Mouse (Mus musculus): ENCODE measurements around the gene Abcb6. TPM values are rescaled to one million over a fixed set of nuclear protein-coding genes. Genes with fewer than 3 reads are reported as not detected.

The Abcb6 gene
- polyA plus RNA-seq, 1 experiment from 2014 or later = 36.8 TPM

- peak within 1 kb of the TSS; percentile 73 for H3K4me3 ChIP-seq (replicated peaks; ENCODE audit: low read depth, low read length)
- peak within 1 kb of the TSS; percentile 85 for H3K9ac ChIP-seq (ENCODE audit: low read depth, low read length)
- no peaks in the 10 kb centered on the region for H3K27me3 ChIP-seq (ENCODE audit: insufficient read depth, low read length)
- DNase-seq (ENCODE audit: low spot score) = peak; percentile 95
- peak within 1 kb of the TSS; percentile 97 for H3K27ac ChIP-seq
- peaks cover 32% of the 10 kb centered on the region for H3K36me3 ChIP-seq (ENCODE audit: insufficient read depth, low read length)
- peak within 1 kb of the TSS; percentile 88 for H3K4me2 ChIP-seq (ENCODE audit: low read length)
- peak; percentile 60 for TF ChIP-seq CTCF (IDR thresholded peaks at IDR 0.05; ENCODE audit: low read depth)
- peak; percentile 87 for ATAC-seq (replicated peaks; ENCODE audit: low FRiP score, low read depth)
- no peaks in the 10 kb centered on the region for H3K9me3 ChIP-seq (replicated peaks; ENCODE audit: low read length)
- H3K4me1 ChIP-seq (replicated peaks; ENCODE audit: insufficient read depth, low read length) = peaks cover 14% of the 10 kb centered on the region; the same call in 1 of the 2 replicates
- under 1% methylated on average over 80 of the region's 91 CpGs for WGBS
Measured at GRCm38 (mm10) chr1:75142301-75143261, 37.6 kb downstream of the Abcb6 start, which contains the start of the genes Cnppd1 and Retreg2. Gene Cnppd1 (minus strand): TSS chr1:75142711. Gene Retreg2 (plus strand): TSS chr1:75142778.

- Histone ChIP-seq H3K27me3 (ENCODE audit: insufficient read depth, low read length) (no peaks in the 10 kb centered on the region), H3K4me3 (replicated peaks; ENCODE audit: low read depth, low read length) (peak overlapping the region; percentile 73), H3K36me3 (ENCODE audit: insufficient read depth, low read length) (peaks cover 30% of the 10 kb centered on the region), H3K4me2 (ENCODE audit: low read length) (peak overlapping the region; percentile 88), H3K27ac (peak overlapping the region; percentile 97), H3K9ac (ENCODE audit: low read depth, low read length) (peak overlapping the region; percentile 85), H3K9me3 (replicated peaks; ENCODE audit: low read length) (no peaks in the 10 kb centered on the region), H3K4me1 (replicated peaks; ENCODE audit: insufficient read depth, low read length) (peaks cover 14% of the 10 kb centered on the region; the same call in 1 of the 2 replicates)
- peak; percentile 14 for ATAC-seq (replicated peaks; ENCODE audit: low FRiP score, low read depth)
- WGBS = under 1% methylated on average over 53 of the region's 53 CpGs
- peak; percentile 69 for DNase-seq (ENCODE audit: low spot score)
- no peak for TF ChIP-seq CTCF (IDR thresholded peaks at IDR 0.05; ENCODE audit: low read depth)
Measured at GRCm38 (mm10) chr1:75141486-75142190, 38.6 kb downstream of the Abcb6 start.

GRCm38 (mm10) chr1:75140601-75141190, 39.5 kb downstream of the Abcb6 start:
- Histone ChIP-seq H3K36me3 (ENCODE audit: insufficient read depth, low read length) (peaks cover 31% of the 10 kb centered on the region), H3K9me3 (replicated peaks; ENCODE audit: low read length) (no peaks in the 10 kb centered on the region), H3K9ac (ENCODE audit: low read depth, low read length) (peak overlapping the region; percentile 85), H3K27ac (peak overlapping the region; percentile 97), H3K4me1 (replicated peaks; ENCODE audit: insufficient read depth, low read length) (peaks cover 14% of the 10 kb centered on the region; the same call in 1 of the 2 replicates), H3K4me3 (replicated peaks; ENCODE audit: low read depth, low read length) (peak overlapping the region; percentile 73), H3K27me3 (ENCODE audit: insufficient read depth, low read length) (no peaks in the 10 kb centered on the region), H3K4me2 (ENCODE audit: low read length) (peak overlapping the region; percentile 88)
- ATAC-seq (replicated peaks; ENCODE audit: low FRiP score, low read depth) (no peak), DNase-seq (ENCODE audit: low spot score) (no peak)
- WGBS = 52% methylated on average over 4 of the region's 4 CpGs
- TF ChIP-seq CTCF (IDR thresholded peaks at IDR 0.05; ENCODE audit: low read depth) = no peak

GRCm38 (mm10) chr1:75138448-75138847, 41.7 kb downstream of the Abcb6 start:
- Histone ChIP-seq H3K9ac (ENCODE audit: low read depth, low read length) (no peak overlapping the region), H3K4me2 (ENCODE audit: low read length) (no peak overlapping the region), H3K4me3 (replicated peaks; ENCODE audit: low read depth, low read length) (no peak overlapping the region), H3K27me3 (ENCODE audit: insufficient read depth, low read length) (no peaks in the 10 kb centered on the region), H3K27ac (no peak overlapping the region), H3K4me1 (replicated peaks; ENCODE audit: insufficient read depth, low read length) (peaks cover 11% of the 10 kb centered on the region; the same call in 1 of the 2 replicates), H3K36me3 (ENCODE audit: insufficient read depth, low read length) (peaks cover 20% of the 10 kb centered on the region), H3K9me3 (replicated peaks; ENCODE audit: low read length) (no peaks in the 10 kb centered on the region)
- ATAC-seq (replicated peaks; ENCODE audit: low FRiP score, low read depth) (no peak), DNase-seq (ENCODE audit: low spot score) (no peak)
- WGBS = 98% methylated on average over 2 of the region's 2 CpGs
- TF ChIP-seq CTCF (IDR thresholded peaks at IDR 0.05; ENCODE audit: low read depth) = no peak

GRCm38 (mm10) chr1:75136730-75137129, 43.5 kb downstream of the Abcb6 start:
- Histone ChIP-seq H3K9me3 (replicated peaks; ENCODE audit: low read length) (no peaks in the 10 kb centered on the region), H3K27ac (no peak overlapping the region), H3K4me2 (ENCODE audit: low read length) (no peak overlapping the region), H3K9ac (ENCODE audit: low read depth, low read length) (no peak overlapping the region), H3K4me3 (replicated peaks; ENCODE audit: low read depth, low read length) (no peak overlapping the region), H3K4me1 (replicated peaks; ENCODE audit: insufficient read depth, low read length) (peaks cover 7% of the 10 kb centered on the region; the same call in 1 of the 2 replicates), H3K36me3 (ENCODE audit: insufficient read depth, low read length) (peaks cover 20% of the 10 kb centered on the region), H3K27me3 (ENCODE audit: insufficient read depth, low read length) (no peaks in the 10 kb centered on the region)
- no peak for DNase-seq (ENCODE audit: low spot score)
- 69% methylated on average over 3 of the region's 3 CpGs for WGBS
- no peak for ATAC-seq (replicated peaks; ENCODE audit: low FRiP score, low read depth)
- TF ChIP-seq CTCF (IDR thresholded peaks at IDR 0.05; ENCODE audit: low read depth) = no peak

- Histone ChIP-seq H3K36me3 (ENCODE audit: insufficient read depth, low read length) (peaks cover 20% of the 10 kb centered on the region), H3K4me2 (ENCODE audit: low read length) (no peak overlapping the region), H3K4me3 (replicated peaks; ENCODE audit: low read depth, low read length) (no peak overlapping the region), H3K27ac (no peak overlapping the region), H3K9me3 (replicated peaks; ENCODE audit: low read length) (no peaks in the 10 kb centered on the region), H3K27me3 (ENCODE audit: insufficient read depth, low read length) (no peaks in the 10 kb centered on the region), H3K9ac (ENCODE audit: low read depth, low read length) (no peak overlapping the region), H3K4me1 (replicated peaks; ENCODE audit: insufficient read depth, low read length) (peaks cover 7% of the 10 kb centered on the region; the same call in 1 of the 2 replicates)
- no peak for ATAC-seq (replicated peaks; ENCODE audit: low FRiP score, low read depth)
- no peak for TF ChIP-seq CTCF (IDR thresholded peaks at IDR 0.05; ENCODE audit: low read depth)
- no peak for DNase-seq (ENCODE audit: low spot score)
- WGBS = 81% methylated on average over 6 of the region's 6 CpGs
Measured at GRCm38 (mm10) chr1:75136293-75136692, 43.9 kb downstream of the Abcb6 start.
